Mouse (Mus musculus) hindbrain, embryonic 12.5 days (tissue): Measurements from ENCODE around the gene D11Wsu47e. TPM values are rescaled to one million over a fixed set of nuclear protein-coding genes. Genes with fewer than 3 reads are reported as not detected.

Experiments
- ATAC-seq: fragments of 200-750 bp; cut with Nextera tagmentation; 2 replicates; pipeline ENCODE4 v1.8.0; 2017; ENCODE audit warnings: moderate TSS enrichment; ENCODE audit not compliant: low FRiP score
- H3K27ac ChIP-seq: fragments of 300-500 bp; sonication (generic); 2 replicates; pipeline ENCODE4 v1.5.1; 2016; ENCODE audit warnings: mild to moderate bottlenecking
- H3K27me3 ChIP-seq: fragments of 300-500 bp; sonication (generic); 2 replicates; pipeline ENCODE4 v1.6.1; 2016; ENCODE audit warnings: mild to moderate bottlenecking
- H3K36me3 ChIP-seq: fragments of 300-500 bp; sonication (generic); 2 replicates; pipeline ENCODE4 v1.6.1; 2016; ENCODE audit warnings: mild to moderate bottlenecking
- H3K4me1 ChIP-seq: fragments of 300-500 bp; sonication (generic); 2 replicates; pipeline ENCODE4 v1.6.1; 2016
- H3K4me2 ChIP-seq: fragments of 300-500 bp; sonication (generic); replicated peaks from 2 replicates; pipeline ENCODE4 v1.6.1; 2016; ENCODE audit warnings: mild to moderate bottlenecking
- H3K4me3 ChIP-seq: fragments of 300-500 bp; sonication (generic); 2 replicates; pipeline ENCODE4 v1.5.1; 2016; ENCODE audit warnings: mild to moderate bottlenecking
- H3K9ac ChIP-seq: fragments of 300-500 bp; sonication (generic); 2 replicates; pipeline ENCODE4 v1.6.1; 2016; ENCODE audit warnings: mild to moderate bottlenecking, moderate library complexity
- H3K9me3 ChIP-seq: fragments of 300-500 bp; sonication (generic); replicated peaks from 2 replicates; pipeline ENCODE4 v1.6.1; 2016; ENCODE audit warnings: mild to moderate bottlenecking
- WGBS: fragments of 180-500 bp; shearing (Covaris S2); methylation state at CpG from one replicate; pipeline ENCODE4 v1.1.7; 2016; 5-methylcytosine and 5-hydroxymethylcytosine counted together
- polyA plus RNA-seq: library from polyadenylated mRNA; unstranded; fragments of >200 nt; fragmentation: Nextera tagmentation; extraction: Ambion mirVana; gene quantifications from 2 replicates; pipeline ENCODE4 v1.2.1, GENCODE M21; 2016

Gene D11Wsu47e
- polyA plus RNA-seq, 1 experiment from 2014 or later = 25.9 TPM

GRCm38 (mm10) chr11:113684707-113685426, 655 bp downstream of the D11Wsu47e start:
- Histone ChIP-seq H3K4me1 (peaks cover 43% of the 10 kb centered on the region), H3K4me2 (peak overlapping the region; percentile 91), H3K36me3 (peaks cover 22% of the 10 kb centered on the region), H3K27ac (0 out of 2 replicates have a peak overlapping the region, but pooled peaks have one; percentile 97), H3K9me3 (no peaks in the 10 kb centered on the region), H3K9ac (peak overlapping the region; percentile 87), H3K4me3 (peak overlapping the region; percentile 98), H3K27me3 (no peaks in the 10 kb centered on the region)
- ATAC-seq = no peak
- 44% methylated on average over 25 of the region's 25 CpGs for WGBS

- H3K36me3 ChIP-seq = peaks cover 33% of the 10 kb centered on the region
- WGBS = 33% methylated on average over 2 of the region's 2 CpGs
- peak overlapping the region; percentile 64; the same call in 1 of the 2 replicates for H3K27ac ChIP-seq
- no peaks in the 10 kb centered on the region for H3K27me3 ChIP-seq
- H3K9me3 ChIP-seq = no peaks in the 10 kb centered on the region
- H3K9ac ChIP-seq = no peak overlapping the region
- H3K4me2 ChIP-seq = no peak overlapping the region
- peaks cover 32% of the 10 kb centered on the region for H3K4me1 ChIP-seq
- H3K4me3 ChIP-seq = no peak overlapping the region
- 0 out of 2 replicates have a peak, but pooled peaks have one; percentile 18 for ATAC-seq
These were observed 2.8 kb downstream of the D11Wsu47e start for GRCm38 (mm10) chr11:113687031-113687430.

- WGBS = 92% methylated on average over 12 of the region's 12 CpGs
- no peaks in the 10 kb centered on the region for H3K9me3 ChIP-seq
- H3K9ac ChIP-seq = no peak overlapping the region
- H3K27ac ChIP-seq = no peak overlapping the region
- H3K36me3 ChIP-seq = peaks cover 65% of the 10 kb centered on the region
- no peak overlapping the region for H3K4me2 ChIP-seq
- no peak overlapping the region for H3K4me3 ChIP-seq
- no peaks in the 10 kb centered on the region for H3K27me3 ChIP-seq
- H3K4me1 ChIP-seq = peaks cover 14% of the 10 kb centered on the region
- no peak for ATAC-seq
These were observed 6.3 kb downstream of the D11Wsu47e start for GRCm38 (mm10) chr11:113690506-113690905.

GRCm38 (mm10) chr11:113691318-113691717, 7.1 kb downstream of the D11Wsu47e start:
- H3K4me2 ChIP-seq = no peak overlapping the region
- WGBS = 94% methylated on average over 5 of the region's 5 CpGs
- no peak overlapping the region for H3K4me3 ChIP-seq
- H3K9ac ChIP-seq = no peak overlapping the region
- no peak overlapping the region for H3K27ac ChIP-seq
- no peaks in the 10 kb centered on the region for H3K9me3 ChIP-seq
- peaks cover 72% of the 10 kb centered on the region for H3K36me3 ChIP-seq
- peaks cover 9% of the 10 kb centered on the region for H3K4me1 ChIP-seq
- ATAC-seq = no peak
- H3K27me3 ChIP-seq = no peaks in the 10 kb centered on the region

GRCm38 (mm10) chr11:113691851-113692250, 7.6 kb downstream of the D11Wsu47e start:
- 66% methylated on average over 3 of the region's 3 CpGs for WGBS

GRCm38 (mm10) chr11:113697571-113697970, 13.4 kb downstream of the D11Wsu47e start:
- Histone ChIP-seq H3K27me3 (no peaks in the 10 kb centered on the region), H3K4me1 (no peaks in the 10 kb centered on the region; the same call in 1 of the 2 replicates), H3K9me3 (no peaks in the 10 kb centered on the region), H3K4me2 (no peak overlapping the region), H3K36me3 (peaks cover 55% of the 10 kb centered on the region), H3K27ac (no peak overlapping the region), H3K4me3 (no peak overlapping the region), H3K9ac (no peak overlapping the region)
- no peak for ATAC-seq
- WGBS = 71% methylated on average over 5 of the region's 5 CpGs

More at GRCm38 (mm10) chr11:113691851-113692250, 7.6 kb downstream of the D11Wsu47e start:
- no peak overlapping the region for H3K27ac ChIP-seq
- H3K27me3 ChIP-seq = no peaks in the 10 kb centered on the region
- no peak overlapping the region for H3K9ac ChIP-seq
- H3K9me3 ChIP-seq = no peaks in the 10 kb centered on the region
- no peak for ATAC-seq
- peaks cover 3% of the 10 kb centered on the region for H3K4me1 ChIP-seq
- H3K36me3 ChIP-seq = peaks cover 78% of the 10 kb centered on the region
- no peak overlapping the region for H3K4me2 ChIP-seq
- no peak overlapping the region for H3K4me3 ChIP-seq

- Histone ChIP-seq H3K9me3 (no peaks in the 10 kb centered on the region), H3K4me1 (no peaks in the 10 kb centered on the region; the same call in 1 of the 2 replicates), H3K36me3 (peaks cover 50% of the 10 kb centered on the region), H3K27ac (no peak overlapping the region), H3K4me3 (no peak overlapping the region), H3K4me2 (no peak overlapping the region), H3K27me3 (no peaks in the 10 kb centered on the region), H3K9ac (no peak overlapping the region)
- WGBS = 84% methylated on average over 12 of the region's 12 CpGs
- ATAC-seq = no peak
These were observed 13.9 kb downstream of the D11Wsu47e start for GRCm38 (mm10) chr11:113698013-113698545.

- Histone ChIP-seq H3K4me1 (peaks cover 3% of the 10 kb centered on the region), H3K4me2 (no peak overlapping the region), H3K27me3 (no peaks in the 10 kb centered on the region), H3K27ac (no peak overlapping the region), H3K4me3 (no peak overlapping the region), H3K9me3 (no peaks in the 10 kb centered on the region), H3K36me3 (peaks cover 34% of the 10 kb centered on the region), H3K9ac (no peak overlapping the region)
- 90% methylated on average over 7 of the region's 7 CpGs for WGBS
- ATAC-seq = no peak
These were observed 15.4 kb downstream of the D11Wsu47e start for GRCm38 (mm10) chr11:113699643-113700042.

- Histone ChIP-seq H3K27me3 (peaks cover 8% of the 10 kb centered on the region), H3K9ac (no peak overlapping the region), H3K4me3 (no peak overlapping the region), H3K27ac (no peak overlapping the region), H3K36me3 (peaks cover 13% of the 10 kb centered on the region), H3K4me2 (no peak overlapping the region), H3K4me1 (peaks cover 6% of the 10 kb centered on the region), H3K9me3 (no peaks in the 10 kb centered on the region)
- 38% methylated on average over 5 of the region's 5 CpGs for WGBS
- ATAC-seq = peak; percentile 46
These were observed 19.5 kb downstream of the D11Wsu47e start for GRCm38 (mm10) chr11:113703758-113704157.

GRCm38 (mm10) chr11:113705966-113706652, 21.9 kb downstream of the D11Wsu47e start:
- WGBS = 87% methylated on average over 15 of the region's 15 CpGs
- Histone ChIP-seq H3K9me3 (no peaks in the 10 kb centered on the region), H3K36me3 (peaks cover 7% of the 10 kb centered on the region; the same call in 1 of the 2 replicates)

GRCm38 (mm10) chr11:113708629-113709213, 24.5 kb downstream of the D11Wsu47e start:
- H3K9ac ChIP-seq = no peak overlapping the region
- ATAC-seq = no peak

More at GRCm38 (mm10) chr11:113705966-113706652, 21.9 kb downstream of the D11Wsu47e start:
- Histone ChIP-seq H3K4me3 (no peak overlapping the region), H3K4me2 (no peak overlapping the region), H3K9ac (no peak overlapping the region), H3K27me3 (peaks cover 17% of the 10 kb centered on the region), H3K4me1 (peaks cover 30% of the 10 kb centered on the region), H3K27ac (no peak overlapping the region)
- no peak for ATAC-seq

GRCm38 (mm10) chr11:113709272-113709671, 25.1 kb downstream of the D11Wsu47e start:
- H3K27me3 ChIP-seq = peaks cover 19% of the 10 kb centered on the region
- H3K36me3 ChIP-seq = peaks cover 7% of the 10 kb centered on the region; the same call in 1 of the 2 replicates
- peak; percentile 20; the same call in 1 of the 2 replicates for ATAC-seq
- peak overlapping the region; percentile 25 for H3K4me2 ChIP-seq
- H3K27ac ChIP-seq = 0 out of 2 replicates have a peak overlapping the region, but pooled peaks have one; percentile 23
- 10% methylated on average over 15 of the region's 15 CpGs for WGBS
- H3K9ac ChIP-seq = peak overlapping the region; percentile 3
- H3K9me3 ChIP-seq = no peaks in the 10 kb centered on the region
- H3K4me1 ChIP-seq = peaks cover 27% of the 10 kb centered on the region
- H3K4me3 ChIP-seq = no peak overlapping the region

More at GRCm38 (mm10) chr11:113708629-113709213, 24.5 kb downstream of the D11Wsu47e start:
- Histone ChIP-seq H3K4me3 (no peak overlapping the region), H3K27ac (no peak overlapping the region), H3K4me2 (no peak overlapping the region; the same call in 1 of the 2 replicates), H3K36me3 (peaks cover 7% of the 10 kb centered on the region; the same call in 1 of the 2 replicates), H3K4me1 (peaks cover 30% of the 10 kb centered on the region), H3K9me3 (no peaks in the 10 kb centered on the region), H3K27me3 (peaks cover 19% of the 10 kb centered on the region)
- 49% methylated on average over 19 of the region's 19 CpGs for WGBS
